Mouse (Mus musculus): Measurements from ENCODE around the gene Olfr461. TPM values are rescaled to one million over a fixed set of nuclear protein-coding genes. Genes with fewer than 3 reads are reported as not detected.
"Not testable (repeated sequence)": the region's sequence is repeated elsewhere in the genome, so short reads cannot be mapped to it uniquely, and the experiment has no call there.

Gene Olfr461
- 0.10 TPM for polyA plus RNA-seq (2021)

- no peak for TF ChIP-seq CTCF (IDR thresholded peaks at IDR 0.05)
- H3K27me3 ChIP-seq, result no peaks in the 10 kb centered on the region
- ATAC-seq (no peak), DNase-seq (ENCODE audit: low read depth, low spot score) (no peak)
- CTCF ChIA-PET, result no interaction called here
- in situ Hi-C loops (cut with MboI; ENCODE audit: low pct_unique_long_range_greater_than_20kb), result no loop called here
- POLR2A ChIA-PET, result no interaction called here
Observed at GRCm38 (mm10) chr6:40554950-40555349, at the start of gene Olfr461. Gene Olfr461, minus strand, starts transcription at chr6:40555050.

GRCm38 (mm10) chr6:40598546-40598945, 43.7 kb upstream of the Olfr461 start:
- ATAC-seq; in situ Hi-C loops (cut with MboI; ENCODE audit: low pct_unique_long_range_greater_than_20kb); H3K27me3 ChIP-seq; CTCF ChIA-PET; POLR2A ChIA-PET; DNase-seq (ENCODE audit: low read depth, low spot score): not testable (repeated sequence)

GRCm38 (mm10) chr6:40594804-40595550, 40.1 kb upstream of the Olfr461 start:
- DNase-seq (ENCODE audit: low read depth, low spot score) (no peak), ATAC-seq (no peak)
- ChIA-PET CTCF (no interaction called here), POLR2A (no interaction called here)
- in situ Hi-C loops (cut with MboI; ENCODE audit: low pct_unique_long_range_greater_than_20kb), result no loop called here
- TF ChIP-seq CTCF (IDR thresholded peaks at IDR 0.05), result no peak
- H3K27me3 ChIP-seq, result peaks cover 2% of the 10 kb centered on the region

GRCm38 (mm10) chr6:40588346-40588745, 33.5 kb upstream of the Olfr461 start:
- ChIA-PET POLR2A (no interaction called here), CTCF (interaction anchor here (1.2 kb wide), 1 partner anchor 10 kb away, joined by 4 read pairs; no protein-coding TSS in a partner anchor)
- no peak for TF ChIP-seq CTCF (IDR thresholded peaks at IDR 0.05)
- in situ Hi-C loops (cut with MboI; ENCODE audit: low pct_unique_long_range_greater_than_20kb), result no loop called here
- ATAC-seq, result no peak
- DNase-seq (ENCODE audit: low read depth, low spot score), result no peak
- peaks cover 11% of the 10 kb centered on the region for H3K27me3 ChIP-seq

GRCm38 (mm10) chr6:40585645-40586044, 30.8 kb upstream of the Olfr461 start, which contains the start of gene Clec5a:
Gene Clec5a, minus strand, starts transcription at chr6:40585821.
- H3K27me3 ChIP-seq, result peaks cover 11% of the 10 kb centered on the region
- POLR2A ChIA-PET, result no interaction called here
- no peak for TF ChIP-seq CTCF (IDR thresholded peaks at IDR 0.05)
- ATAC-seq, result no peak
- CTCF ChIA-PET, result no interaction called here
- in situ Hi-C loops (cut with MboI; ENCODE audit: low pct_unique_long_range_greater_than_20kb), result no loop called here
- no peak for DNase-seq (ENCODE audit: low read depth, low spot score)

- no peak for TF ChIP-seq CTCF (IDR thresholded peaks at IDR 0.05)
- H3K27me3 ChIP-seq, result peaks cover 12% of the 10 kb centered on the region
- POLR2A ChIA-PET, result no interaction called here
- DNase-seq (ENCODE audit: low read depth, low spot score) (no peak), ATAC-seq (no peak)
- CTCF ChIA-PET, result no interaction called here
- in situ Hi-C loops (cut with MboI; ENCODE audit: low pct_unique_long_range_greater_than_20kb), result no loop called here
Observed at GRCm38 (mm10) chr6:40584336-40584735, 29.5 kb upstream of the Olfr461 start.

- ATAC-seq (no peak), DNase-seq (ENCODE audit: low read depth, low spot score) (no peak)
- ChIA-PET CTCF (interaction anchor here (0.8 kb wide), 1 partner anchor 15 kb away, joined by 3 read pairs; no protein-coding TSS in a partner anchor), POLR2A (no interaction called here)
- TF ChIP-seq CTCF (IDR thresholded peaks at IDR 0.05), result no peak
- in situ Hi-C loops (cut with MboI; ENCODE audit: low pct_unique_long_range_greater_than_20kb), result no loop called here
- peaks cover 12% of the 10 kb centered on the region for H3K27me3 ChIP-seq
Observed at GRCm38 (mm10) chr6:40576305-40576704, 21.5 kb upstream of the Olfr461 start.

- POLR2A ChIA-PET, result no interaction called here
- ATAC-seq (no peak), DNase-seq (ENCODE audit: low read depth, low spot score) (no peak)
- CTCF ChIA-PET, result interaction anchor here (1.2 kb wide), 1 partner anchor 9 kb away, joined by 3 read pairs; no protein-coding TSS in a partner anchor
- TF ChIP-seq CTCF (IDR thresholded peaks at IDR 0.05), result no peak
- peaks cover 8% of the 10 kb centered on the region for H3K27me3 ChIP-seq
- in situ Hi-C loops (cut with MboI; ENCODE audit: low pct_unique_long_range_greater_than_20kb), result no loop called here
Observed at GRCm38 (mm10) chr6:40573618-40574017, 18.8 kb upstream of the Olfr461 start.

- no peak for ATAC-seq
Observed at GRCm38 (mm10) chr6:40569187-40569586, 14.3 kb upstream of the Olfr461 start, which contains the start of gene Olfr460. Gene Olfr460, plus strand, starts transcription at chr6:40569487.

GRCm38 (mm10) chr6:40544690-40545089, 10.2 kb downstream of the Olfr461 start:
- ChIA-PET POLR2A (no interaction called here), CTCF (no interaction called here)
- no peaks in the 10 kb centered on the region for H3K27me3 ChIP-seq
- TF ChIP-seq CTCF (IDR thresholded peaks at IDR 0.05), result no peak
- ATAC-seq, result no peak
- no peak for DNase-seq (ENCODE audit: low read depth, low spot score)
- in situ Hi-C loops (cut with MboI; ENCODE audit: low pct_unique_long_range_greater_than_20kb), result no loop called here

More at GRCm38 (mm10) chr6:40569187-40569586, 14.3 kb upstream of the Olfr461 start, which contains the start of gene Olfr460:
- in situ Hi-C loops (cut with MboI; ENCODE audit: low pct_unique_long_range_greater_than_20kb), result no loop called here
- ChIA-PET POLR2A (no interaction called here), CTCF (no interaction called here)
- H3K27me3 ChIP-seq, result peaks cover 4% of the 10 kb centered on the region
- TF ChIP-seq CTCF (IDR thresholded peaks at IDR 0.05), result no peak
- no peak for DNase-seq (ENCODE audit: low read depth, low spot score)

GRCm38 (mm10) chr6:40519408-40519807, 35.4 kb downstream of the Olfr461 start, which contains the start of gene Prss37:
Gene Prss37, minus strand, starts transcription at chr6:40519508.
- TF ChIP-seq CTCF (IDR thresholded peaks at IDR 0.05), result no peak
- DNase-seq (ENCODE audit: low read depth, low spot score), result no peak
- in situ Hi-C loops (cut with MboI; ENCODE audit: low pct_unique_long_range_greater_than_20kb), result no loop called here
- no peak for ATAC-seq
- ChIA-PET CTCF (no interaction called here), POLR2A (no interaction called here)
- no peaks in the 10 kb centered on the region for H3K27me3 ChIP-seq
